Mouse (Mus musculus) kidney, adult 10 weeks (tissue): ENCODE measurements around the gene Zfp54. TPM values are rescaled to one million over a fixed set of nuclear protein-coding genes. Genes with fewer than 3 reads are reported as not detected.

Experiments used
- polyA plus RNA-seq: library from polyadenylated mRNA; stranded (reverse); fragments of 350-450 nt; fragmentation: Illumina TruSeq; extraction: RNeasy Lipid Tissue Mini Kit (QIAGEN cat#74804); gene quantifications from one replicate; pipeline ENCODE4 v1.2.3, GENCODE M21; 2014; ENCODE audit warnings: low read depth, low replicate concordance

The Zfp54 gene
- 21.1 TPM for polyA plus RNA-seq

DNA sequence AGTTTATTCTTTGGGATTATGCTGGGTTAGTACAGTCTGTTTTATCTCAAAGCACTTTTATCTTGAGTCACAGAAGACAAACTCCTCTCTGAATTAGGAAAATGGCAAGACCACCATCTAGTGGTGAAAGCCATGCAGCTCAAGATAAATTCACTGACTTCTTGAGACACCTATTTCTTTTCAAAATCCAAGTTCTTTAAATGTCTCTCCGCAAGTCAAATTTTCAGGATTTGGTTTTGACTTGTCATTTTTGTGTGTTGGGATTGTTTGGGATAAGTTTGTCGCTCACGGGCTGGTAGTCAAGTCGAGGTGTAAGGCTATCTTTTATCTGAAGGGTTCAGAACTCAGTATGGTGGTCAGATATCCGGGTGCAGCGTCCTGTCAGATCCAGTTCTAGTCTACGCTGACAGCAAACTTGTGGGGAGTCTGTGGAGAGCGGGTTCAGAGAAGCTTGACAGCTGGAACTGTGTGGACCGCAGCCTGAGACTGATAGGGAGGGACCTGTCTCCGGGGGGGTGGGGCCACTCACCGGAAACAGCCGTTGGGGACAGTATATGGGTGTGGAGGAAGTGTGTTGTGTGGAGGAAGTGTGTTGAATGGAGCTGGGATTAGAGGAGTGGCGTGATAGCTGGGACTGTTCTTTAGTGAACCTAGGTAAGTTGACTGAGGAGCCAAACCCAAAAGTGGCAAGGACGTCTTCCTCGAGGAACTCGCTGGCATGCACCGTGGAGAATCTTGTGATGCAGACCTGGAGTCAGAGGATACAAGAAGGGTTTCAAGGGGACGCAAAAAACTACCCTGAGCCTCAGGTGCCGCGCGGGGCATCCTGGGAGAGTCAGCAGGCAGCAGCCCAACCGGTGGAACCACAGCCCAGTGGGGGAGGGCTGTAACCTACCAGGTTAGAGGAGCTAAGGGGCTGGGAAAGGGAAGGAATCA lies at the start of gene Zfp54:
TSS of gene Zfp54 (plus strand) at position 564 of the 936 bp plus-strand sequence.

DNA sequence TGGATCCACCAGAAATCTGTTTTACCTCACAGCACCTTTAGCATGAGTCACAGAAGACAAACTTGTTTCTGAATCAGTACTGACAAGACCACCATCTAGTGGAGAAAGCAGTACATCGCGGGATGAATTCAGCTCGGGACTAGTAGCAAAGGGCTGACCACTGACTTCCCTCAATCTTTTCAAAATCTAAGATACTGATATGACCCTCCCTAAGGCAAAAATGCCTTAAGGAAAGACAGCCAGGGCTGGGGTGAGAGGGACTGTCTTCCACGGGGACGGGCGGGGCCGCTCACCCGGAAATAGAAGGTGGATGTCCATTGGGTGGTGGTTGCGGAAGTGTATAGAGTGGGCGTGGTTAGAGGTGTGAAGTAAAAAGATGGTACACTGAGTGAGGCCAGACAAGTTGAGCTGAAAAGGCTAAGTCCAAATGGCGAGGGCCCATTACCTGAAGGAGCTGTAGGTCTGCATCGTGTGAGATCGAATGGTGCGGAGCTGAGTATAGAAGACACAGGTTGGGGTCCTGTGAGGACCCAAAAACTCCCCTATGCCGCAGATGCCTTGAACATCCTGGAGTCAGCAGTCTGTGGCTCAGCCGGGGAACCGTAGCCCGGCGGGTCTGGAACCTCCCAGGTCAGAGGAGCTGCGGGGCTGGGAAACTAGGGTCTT lies 39.5 kb upstream of the Zfp54 start, which contains the start of gene Zfp677:
TSS of gene Zfp677 (plus strand) at position 358 of the 666 bp plus-strand sequence.

DNA sequence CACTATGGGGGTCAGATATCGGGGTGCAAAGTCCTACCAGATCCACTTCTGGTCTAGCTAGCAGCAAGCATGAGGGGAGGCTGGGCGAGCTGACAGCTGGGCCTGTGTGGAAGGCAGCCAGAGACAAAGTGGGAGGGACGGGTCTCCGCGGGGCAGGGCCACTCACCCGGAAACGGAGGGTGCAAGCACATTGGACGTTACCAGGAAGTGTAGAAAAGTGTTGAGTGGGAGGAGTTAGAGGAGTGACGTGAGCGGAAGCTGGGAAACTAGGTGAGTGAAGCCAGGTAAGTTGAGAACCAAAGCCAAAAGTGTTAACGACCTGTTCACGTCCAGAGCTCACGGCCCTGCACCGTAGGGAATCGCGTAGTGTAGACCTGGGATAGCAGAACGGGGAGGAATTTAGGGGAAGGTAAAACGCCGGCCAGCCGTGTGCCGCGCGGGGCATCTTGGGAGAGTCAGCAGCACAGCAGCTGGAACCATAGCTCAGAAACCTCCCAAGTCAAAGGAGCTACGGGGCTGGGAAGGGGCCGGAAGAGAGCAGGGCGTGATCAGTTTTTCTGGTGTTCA lies 27.2 kb downstream of the Zfp54 start, which contains the start of gene Zfp51:
TSS of gene Zfp51 (plus strand) at position 237 of the 567 bp plus-strand sequence.

Other genes with a start within 250 kb of the Zfp54 start
- not detected for gene Vmn1r234, start 197.1 kb upstream of the Zfp54 start, polyA plus RNA-seq
- not detected for gene Vmn1r235, start 166.8 kb upstream of the Zfp54 start, polyA plus RNA-seq
- gene Vmn1r236, start 140.3 kb upstream of the Zfp54 start, polyA plus RNA-seq = not detected
- gene Vmn1r237, start 111.4 kb upstream of the Zfp54 start, polyA plus RNA-seq = not detected
- gene Zfp677, start 39.5 kb upstream of the Zfp54 start, polyA plus RNA-seq = 16.8 TPM
- gene Zfp51, start 27.1 kb downstream of the Zfp54 start, polyA plus RNA-seq = 38.9 TPM
- gene Zfp53, start 65.8 kb downstream of the Zfp54 start, polyA plus RNA-seq = 20.0 TPM
- gene Zfp52, start 112.3 kb downstream of the Zfp54 start, polyA plus RNA-seq = 27.1 TPM
- 19.0 TPM for gene Zfp948, start 143.8 kb downstream of the Zfp54 start, polyA plus RNA-seq
- gene Zfp983, start 227.4 kb downstream of the Zfp54 start, polyA plus RNA-seq = 13.5 TPM